Mouse (Mus musculus) embryonic fibroblast, embryonic 13.5 days (primary cell): Measurements from ENCODE around the gene AI481877.

Source experiments
- CTCF ChIP-seq: IDR thresholded peaks from 2 replicates; pipeline ENCODE4 v1.5.1; 2011; ENCODE audit warnings: mild to moderate bottlenecking, control low read depth, low read length, moderate library complexity, borderline replicate concordance; ENCODE audit not compliant: insufficient read depth
- POLR2A ChIP-seq: IDR thresholded peaks from 2 replicates; pipeline ENCODE4 v1.6.1; 2011; ENCODE audit warnings: low read depth, mild to moderate bottlenecking, control low read depth, low read length, moderate library complexity

DNA sequence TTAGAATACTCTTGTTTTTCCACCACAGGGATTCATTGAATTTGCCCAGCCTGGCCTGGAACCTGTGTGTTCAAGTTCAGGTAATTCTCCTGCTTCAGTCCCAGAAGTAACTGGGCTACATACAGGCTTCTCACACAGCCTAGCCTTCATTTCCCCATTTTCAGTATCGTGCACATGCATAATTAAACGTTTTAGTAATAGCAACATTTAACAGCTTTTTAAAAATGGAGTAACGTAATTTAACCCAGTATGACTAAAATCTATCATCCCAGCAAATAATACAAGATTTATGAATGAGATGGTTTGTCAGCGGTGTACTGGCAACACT is 49.7 kb upstream of the AI481877 start:
- TF ChIP-seq POLR2A (no peak), CTCF (no peak)
